Mouse (Mus musculus) bone marrow macrophage, adult 2 months (primary cell): Measurements from ENCODE around the gene Ablim1.

ENCODE experiments used
- CTCF ChIP-seq: IDR thresholded peaks from 2 replicates; pipeline ENCODE4 v1.5.1; 2012; ENCODE audit warnings: low read depth, mild to moderate bottlenecking, low read length, moderate library complexity
- POLR2A ChIP-seq: IDR thresholded peaks from 2 replicates; pipeline ENCODE4 v1.6.1; 2012; ENCODE audit warnings: mild to moderate bottlenecking, low read depth, low read length, borderline replicate concordance

- TF ChIP-seq POLR2A = no peak
- no peak for TF ChIP-seq CTCF
These were observed 103.1 kb downstream of the Ablim1 start for GRCm38 (mm10) chr19:57211444-57212111.
